Mouse (Mus musculus) Patski (cell line): ENCODE results near the gene Atp5mpl. TPM values are rescaled to one million over a fixed set of nuclear protein-coding genes. Genes with fewer than 3 reads are reported as not detected.

Experiments used
- ATAC-seq: fragments of 100-300 bp; one replicate; pipeline ENCODE4 v1.8.0; 2021
- CTCF ChIA-PET: fragments of 350-600 bp; sonication (Branson Sonifier 250); formaldehyde crosslinking; loops from one replicate; lab custom pipeline; 2022; ENCODE audit warnings: inconsistent platforms; lab: Charles Lee
- POLR2A ChIA-PET: fragments of 350-600 bp; sonication (Branson Sonifier 250); formaldehyde crosslinking; loops from one replicate; lab custom pipeline; 2022; ENCODE audit warnings: antibody characterized with exemption, inconsistent platforms; lab: Charles Lee
- DNase-seq: peaks from one replicate; pipeline ENCODE4 v3.0.0-alpha.2; 2011; ENCODE audit warnings: low read depth, low spot score
- H3K27me3 ChIP-seq: fragments of 371-371 bp; one replicate; pipeline ENCODE4 v1.5.1; 2021
- CTCF ChIP-seq: fragments of 100-300 bp; IDR thresholded peaks from one replicate; pipeline ENCODE4 v1.5.1; 2021
- in situ Hi-C: fragments of 300-500 bp; cut with MboI; formaldehyde crosslinking; loops from 3 replicates; pipeline ENCODE4 v1.11.1; 2018; ENCODE audit warnings: low pct_unique_long_range_greater_than_20kb, mixed read lengths
- polyA plus RNA-seq: library from polyadenylated mRNA; unstranded; gene quantifications from one replicate; pipeline ENCODE4 v1.2.3, GENCODE M21; 2021

Gene Atp5mpl
- polyA plus RNA-seq, 1 experiment from 2014 or later = 472 TPM

- TF ChIP-seq CTCF = no peak
- in situ Hi-C loops = no loop called here
- ATAC-seq (peak; percentile 54), DNase-seq (peak; percentile 83)
- POLR2A ChIA-PET = interaction anchor here (0.7 kb wide), 1 partner anchor 11 kb away, joined by 4 read pairs; no protein-coding TSS in a partner anchor
- H3K27me3 ChIP-seq = no peaks in the 10 kb centered on the region
- CTCF ChIA-PET = interaction anchor here (1.1 kb wide), 1 partner anchor 8 kb away, joined by 3 read pairs; no protein-coding TSS in a partner anchor
Measured at GRCm38 (mm10) chr12:111936706-111937550, 29.8 kb downstream of the Atp5mpl start.

- POLR2A ChIA-PET = interaction anchor here (0.7 to 1.0 kb wide), 2 partner anchors 42 to 72 kb away, joined by 3 read pairs; no protein-coding TSS in a partner anchor
- ATAC-seq = no peak
- TF ChIP-seq CTCF = no peak
- no peak for DNase-seq
- peaks cover 4% of the 10 kb centered on the region for H3K27me3 ChIP-seq
- CTCF ChIA-PET = interaction anchor here (0.9 kb wide), 1 partner anchor 11 kb away, joined by 3 read pairs; no protein-coding TSS in a partner anchor
- in situ Hi-C loops = no loop called here
Measured at GRCm38 (mm10) chr12:111933971-111934370, 32.8 kb downstream of the Atp5mpl start.

- ChIA-PET CTCF (interaction anchor here (0.9 kb wide), 1 partner anchor 10 kb away, joined by 3 read pairs; no protein-coding TSS in a partner anchor), POLR2A (interaction anchor here (1.0 kb wide), 1 partner anchor 42 kb away, joined by 3 read pairs; no protein-coding TSS in a partner anchor)
- DNase-seq (no peak), ATAC-seq (no peak)
- H3K27me3 ChIP-seq = peaks cover 7% of the 10 kb centered on the region
- no peak for TF ChIP-seq CTCF
- in situ Hi-C loops = no loop called here
Measured at GRCm38 (mm10) chr12:111933032-111933704, 33.6 kb downstream of the Atp5mpl start.

- TF ChIP-seq CTCF = no peak
- ChIA-PET CTCF (no interaction called here), POLR2A (interaction anchor here (0.6 kb wide), 1 partner anchor 18 kb away, joined by 3 read pairs; no protein-coding TSS in a partner anchor)
- in situ Hi-C loops = no loop called here
- no peak for ATAC-seq
- no peak for DNase-seq
- H3K27me3 ChIP-seq = peaks cover 12% of the 10 kb centered on the region
Measured at GRCm38 (mm10) chr12:111932513-111932912, 34.3 kb downstream of the Atp5mpl start.

- POLR2A ChIA-PET = no interaction called here
- in situ Hi-C loops = no loop called here
- H3K27me3 ChIP-seq = peaks cover 12% of the 10 kb centered on the region
- TF ChIP-seq CTCF = no peak
- no peak for ATAC-seq
- CTCF ChIA-PET = no interaction called here
- no peak for DNase-seq
Measured at GRCm38 (mm10) chr12:111931411-111932025, 35.3 kb downstream of the Atp5mpl start.

GRCm38 (mm10) chr12:111928411-111928966 is 38.3 kb downstream of the Atp5mpl start:
- peaks cover 29% of the 10 kb centered on the region for H3K27me3 ChIP-seq
- ATAC-seq (no peak), DNase-seq (no peak)
- POLR2A ChIA-PET = no interaction called here
- no peak for TF ChIP-seq CTCF
- in situ Hi-C loops = no loop called here
- CTCF ChIA-PET = no interaction called here

- H3K27me3 ChIP-seq = peaks cover 33% of the 10 kb centered on the region
- ATAC-seq (no peak), DNase-seq (no peak)
- CTCF ChIA-PET = no interaction called here
- TF ChIP-seq CTCF = no peak
- POLR2A ChIA-PET = no interaction called here
- in situ Hi-C loops = no loop called here
Measured at GRCm38 (mm10) chr12:111927338-111927737, 39.4 kb downstream of the Atp5mpl start.

GRCm38 (mm10) chr12:111923117-111923516 is 43.7 kb downstream of the Atp5mpl start:
- DNase-seq = no peak
- ATAC-seq = no peak
- peaks cover 41% of the 10 kb centered on the region for H3K27me3 ChIP-seq
- ChIA-PET POLR2A (no interaction called here), CTCF (interaction anchor here (0.9 kb wide), 1 partner anchor 10 kb away, joined by 3 read pairs; no protein-coding TSS in a partner anchor)
- in situ Hi-C loops = no loop called here
- TF ChIP-seq CTCF = no peak

GRCm38 (mm10) chr12:111920046-111920445 is 46.7 kb downstream of the Atp5mpl start:
- TF ChIP-seq CTCF = no peak
- DNase-seq (no peak), ATAC-seq (no peak)
- ChIA-PET POLR2A (no interaction called here), CTCF (no interaction called here)
- peaks cover 30% of the 10 kb centered on the region for H3K27me3 ChIP-seq
- in situ Hi-C loops = no loop called here
